Mouse (Mus musculus) CH12.LX (cell line): ENCODE measurements around the gene Nxpe5. TPM values are rescaled to one million over a fixed set of nuclear protein-coding genes. Genes with fewer than 3 reads are reported as not detected.
A peak's percentile ranks its signal among the peaks of the same experiment; 100 is the strongest.

Experiments
- DNase-seq: peaks from one replicate; pipeline ENCODE4 v3.0.0-alpha.2; 2013; ENCODE audit errors: extremely low read depth
- H3K27ac ChIP-seq: 2 replicates; pipeline ENCODE4 v1.5.1; 2012; ENCODE audit warnings: low read depth, mild to moderate bottlenecking, control low read depth, moderate library complexity; ENCODE audit not compliant: insufficient read depth
- H3K27me3 ChIP-seq: replicated peaks from 2 replicates; pipeline ENCODE3; 2012; ENCODE audit warnings: inconsistent platforms
- H3K36me3 ChIP-seq, 2 experiments: replicated peaks in 1 of 2; 2 replicates each; pipeline versions ENCODE3 to v1.6.1; 2012; ENCODE audit warnings: inconsistent platforms in 1 of 2, low read length in 1 of 2, mild to moderate bottlenecking in 1 of 2, mixed read lengths in 1 of 2, moderate library complexity in 1 of 2; ENCODE audit not compliant: control insufficient read depth in 1 of 2, insufficient read depth in 1 of 2
- H3K4me1 ChIP-seq, 2 experiments: 2 replicates each; pipeline ENCODE4 v1.6.1; 2012; ENCODE audit warnings: inconsistent platforms in 1 of 2, moderate library complexity in 1 of 2; ENCODE audit not compliant: insufficient read depth in 2 of 2, control insufficient read depth in 1 of 2
- H3K4me2 ChIP-seq: 2 replicates; pipeline ENCODE4 v1.6.1; 2012; ENCODE audit warnings: low read depth, mild to moderate bottlenecking, control low read depth; ENCODE audit not compliant: poor library complexity, insufficient read depth, severe bottlenecking
- H3K4me3 ChIP-seq, 3 experiments: fragments of 150-350 bp in 1 of 3; sonication (generic) in 1 of 3; replicated peaks in 1 of 3; 2 replicates each; pipeline versions ENCODE3 to v1.5.1; 2011 to 2012; ENCODE audit warnings: low read depth in 2 of 3, low read length in 2 of 3, mild to moderate bottlenecking in 2 of 3, moderate library complexity in 2 of 3, control low read depth in 1 of 3, improper control_type of control experiment in 1 of 3, inconsistent platforms in 1 of 3, mixed read lengths in 1 of 3; ENCODE audit not compliant: poor library complexity in 1 of 3
- H3K79me2 ChIP-seq: replicated peaks from 2 replicates; pipeline ENCODE4 v1.6.1; 2012; ENCODE audit warnings: mild to moderate bottlenecking, moderate library complexity; ENCODE audit not compliant: control insufficient read depth, poor library complexity, insufficient read depth, severe bottlenecking; ENCODE audit errors: extremely low read depth
- H3K9ac ChIP-seq: 2 replicates; pipeline ENCODE4 v1.6.1; 2012; ENCODE audit warnings: low read depth, mild to moderate bottlenecking, control low read depth, moderate library complexity; ENCODE audit not compliant: insufficient read depth
- H3K9me3 ChIP-seq: replicated peaks from 2 replicates; pipeline ENCODE3; 2012; ENCODE audit warnings: low read length, inconsistent platforms, mixed read lengths
- BHLHE40 ChIP-seq: IDR thresholded peaks from 2 replicates; pipeline ENCODE4 v1.6.1; 2011; ENCODE audit warnings: mild to moderate bottlenecking, low read depth, low read length, improper control_type of control experiment
- CHD2 ChIP-seq: IDR thresholded peaks from 2 replicates; pipeline ENCODE4 v1.6.1; 2011; ENCODE audit warnings: low read length, improper control_type of control experiment
- E2F4 ChIP-seq: IDR thresholded peaks from 2 replicates; pipeline ENCODE4 v1.6.1; 2011; ENCODE audit warnings: low read depth, low read length, improper control_type of control experiment; ENCODE audit not compliant: insufficient replicate concordance
- ETS1 ChIP-seq: conservative IDR thresholded peaks from 2 replicates; pipeline ENCODE4 v1.6.1; 2012; ENCODE audit warnings: low read depth, mild to moderate bottlenecking, inconsistent platforms, low read length, improper control_type of control experiment, moderate library complexity
- HCFC1 ChIP-seq: IDR thresholded peaks from 2 replicates; pipeline ENCODE4 v1.6.1; 2012; ENCODE audit warnings: low read depth, mild to moderate bottlenecking, inconsistent platforms, low read length, improper control_type of control experiment
- IRF4 ChIP-seq: IDR thresholded peaks from 2 replicates; pipeline ENCODE4 v1.6.1; 2014; ENCODE audit warnings: low read depth, mild to moderate bottlenecking, inconsistent platforms, low read length, improper control_type of control experiment
- JUND ChIP-seq: conservative IDR thresholded peaks from 2 replicates; pipeline ENCODE4 v1.6.1; 2011; ENCODE audit warnings: low read depth, low read length, improper control_type of control experiment
- KAT2A ChIP-seq: IDR thresholded peaks from 2 replicates; pipeline ENCODE4 v1.6.1; 2012; ENCODE audit warnings: low read length, improper control_type of control experiment, inconsistent platforms; ENCODE audit not compliant: insufficient replicate concordance
- MAFK ChIP-seq: IDR thresholded peaks from 2 replicates; pipeline ENCODE4 v1.6.1; 2011; ENCODE audit warnings: low read length, improper control_type of control experiment; ENCODE audit not compliant: insufficient replicate concordance
- MAX ChIP-seq: IDR thresholded peaks from 2 replicates; pipeline ENCODE4 v1.6.1; 2011; ENCODE audit warnings: low read length, improper control_type of control experiment
- MAZ ChIP-seq: IDR thresholded peaks from 2 replicates; pipeline ENCODE4 v1.6.1; 2012; ENCODE audit warnings: low read depth, mild to moderate bottlenecking, inconsistent platforms, low read length, improper control_type of control experiment, moderate library complexity
- MEF2A ChIP-seq: IDR thresholded peaks from 2 replicates; pipeline ENCODE4 v1.6.1; 2014; ENCODE audit warnings: low read depth, mild to moderate bottlenecking, inconsistent platforms, low read length, improper control_type of control experiment, borderline replicate concordance
- MXI1 ChIP-seq: IDR thresholded peaks from 2 replicates; pipeline ENCODE4 v1.6.1; 2011; ENCODE audit warnings: mild to moderate bottlenecking, low read depth, low read length, improper control_type of control experiment
- MYC ChIP-seq: IDR thresholded peaks from 2 replicates; pipeline ENCODE4 v1.6.1; 2011; ENCODE audit warnings: low read depth, mild to moderate bottlenecking, improper control_type of control experiment, low read length
- NELFE ChIP-seq: IDR thresholded peaks from 2 replicates; pipeline ENCODE4 v1.6.1; 2011; ENCODE audit warnings: low read depth, low read length, improper control_type of control experiment
- NRF1 ChIP-seq: IDR thresholded peaks from 2 replicates; pipeline ENCODE4 v1.6.1; 2014; ENCODE audit warnings: low read depth, mild to moderate bottlenecking, inconsistent platforms, low read length, improper control_type of control experiment, moderate library complexity
- PAX5 ChIP-seq: IDR thresholded peaks from 2 replicates; pipeline ENCODE4 v1.6.1; 2012; ENCODE audit warnings: low read length, inconsistent platforms, mixed read lengths
- POLR2A ChIP-seq: IDR thresholded peaks from 2 replicates; pipeline ENCODE4 v1.6.1; 2011; ENCODE audit warnings: low read depth, mild to moderate bottlenecking, improper control_type of control experiment, low read length
- POLR2AphosphoS2 ChIP-seq: IDR thresholded peaks from 2 replicates; pipeline ENCODE4 v1.6.1; 2011; ENCODE audit warnings: low read depth, low read length, improper control_type of control experiment
- RAD21 ChIP-seq: IDR thresholded peaks from 2 replicates; pipeline ENCODE4 v1.6.1; 2011; ENCODE audit warnings: low read depth, mild to moderate bottlenecking, low read length, improper control_type of control experiment, moderate library complexity
- RCOR1 ChIP-seq: conservative IDR thresholded peaks from 2 replicates; pipeline ENCODE4 v1.6.1; 2012; ENCODE audit warnings: low read depth, mild to moderate bottlenecking, inconsistent platforms, low read length, improper control_type of control experiment
- SIN3A ChIP-seq: IDR thresholded peaks from 2 replicates; pipeline ENCODE4 v1.6.1; 2012; ENCODE audit warnings: low read length, improper control_type of control experiment, inconsistent platforms
- TBP ChIP-seq: conservative IDR thresholded peaks from 2 replicates; pipeline ENCODE4 v1.6.1; 2011; ENCODE audit warnings: low read depth, low read length, improper control_type of control experiment
- TCF12 ChIP-seq: IDR thresholded peaks from 2 replicates; pipeline ENCODE4 v1.6.1; 2014; ENCODE audit warnings: low read depth, mild to moderate bottlenecking, inconsistent platforms, low read length, improper control_type of control experiment
- UBTF ChIP-seq: IDR thresholded peaks from 2 replicates; pipeline ENCODE4 v1.6.1; 2012; ENCODE audit warnings: low read depth, mild to moderate bottlenecking, inconsistent platforms, low read length, improper control_type of control experiment, moderate library complexity
- USF2 ChIP-seq: conservative IDR thresholded peaks from 2 replicates; pipeline ENCODE4 v1.6.1; 2011; ENCODE audit warnings: low read depth, low read length, improper control_type of control experiment
- ZC3H11A ChIP-seq: IDR thresholded peaks from 2 replicates; pipeline ENCODE4 v1.6.1; 2012; ENCODE audit warnings: low read depth, mild to moderate bottlenecking, inconsistent platforms, low read length, improper control_type of control experiment
- ZKSCAN1 ChIP-seq: IDR thresholded peaks from 2 replicates; pipeline ENCODE4 v1.6.1; 2012; ENCODE audit warnings: low read depth, inconsistent platforms, low read length, improper control_type of control experiment, borderline replicate concordance
- ZMIZ1 ChIP-seq: IDR thresholded peaks from 2 replicates; pipeline ENCODE4 v1.6.1; 2012; ENCODE audit warnings: low read depth, mild to moderate bottlenecking, inconsistent platforms, low read length, improper control_type of control experiment
- ZNF384 ChIP-seq: IDR thresholded peaks from 2 replicates; pipeline ENCODE4 v1.6.1; 2012; ENCODE audit warnings: low read depth, low read length, improper control_type of control experiment, inconsistent platforms
- dilution Hi-C: fragments of 300-500 bp; cut with MboI; formaldehyde crosslinking; loops from 2 replicates; pipeline ENCODE4 v1.14.3; 2020; ENCODE audit warnings: low sequenced_read_pairs; ENCODE audit not compliant: extremely low pct_unique_long_range_greater_than_20kb, extremely low pct_ligation_motif_present
- in situ Hi-C: fragments of 300-500 bp; cut with MboI; formaldehyde crosslinking; loops from 3 replicates; pipeline ENCODE4 v1.14.3; 2019; ENCODE audit warnings: low sequenced_read_pairs, low pct_ligation_motif_present, low pct_unique_long_range_greater_than_20kb, mixed read lengths
- polyA plus RNA-seq: library from polyadenylated mRNA; unstranded; fragments of >175 nt; gene quantifications from 2 replicates; pipeline ENCODE4 v1.2.1, GENCODE M21; 2012; ENCODE audit warnings: low read depth; ENCODE audit not compliant: insufficient read length
- total RNA-seq, 2 experiments: library from RNA; depleted of rRNA; stranded (reverse); fragments of 300-350 nt in 1 of 2; fragments of >200 nt in 1 of 2; gene quantifications; 2 replicates each; pipeline ENCODE4 v1.2.3; 2012 to 2014

Gene Nxpe5
- total RNA-seq (2012; rRNA removed) = not detected in 2 replicates
- total RNA-seq (2014; rRNA removed) = not detected in 2 replicates
- polyA plus RNA-seq = not detected in 2 replicates

- Histone ChIP-seq H3K27ac (no peak within 1 kb of the TSS), H3K79me2 (no peaks in the 10 kb centered on the region), H3K27me3 (no peaks in the 10 kb centered on the region), H3K4me1 (peaks cover 0 to 5% of the 10 kb centered on the region in 2 experiments; a peak in 2 of 4 replicates), H3K4me2 (no peak within 1 kb of the TSS), H3K4me3 (no peak within 1 kb of the TSS), H3K9ac (no peak within 1 kb of the TSS), H3K36me3 (no peaks in the 10 kb centered on the region), H3K9me3 (no peaks in the 10 kb centered on the region)
- dilution Hi-C loops = no loop called here
- TF ChIP-seq TCF12 = no peak
- in situ Hi-C loops = loop anchor here (25.0 kb wide), 1 partner anchor 437 kb away; no protein-coding TSS in a partner anchor
- no peak for DNase-seq
These were observed at the start of gene Nxpe5 for GRCm38 (mm10) chr5:138225700-138226099. Gene Nxpe5 (plus strand): TSS chr5:138225898.

GRCm38 (mm10) chr5:138186950-138187638 lies 38.6 kb upstream of the Nxpe5 start, which contains the start of the genes Taf6 and Cnpy4:
Gene Taf6 (minus strand): TSS chr5:138187451.
Gene Cnpy4 (plus strand): TSS chr5:138187485.
- Histone ChIP-seq H3K9me3 (no peaks in the 10 kb centered on the region), H3K4me2 (peak within 1 kb of the TSS; percentile 83), H3K27ac (peak within 1 kb of the TSS; percentile 38), H3K9ac (peak within 1 kb of the TSS; percentile 98), H3K79me2 (0 out of 2 replicates have a peak, but pooled peaks cover 3% of the 10 kb centered on the region), H3K4me1 (peaks cover 3 to 17% of the 10 kb centered on the region in 2 experiments; a peak in 3 of 4 replicates), H3K27me3 (no peaks in the 10 kb centered on the region), H3K36me3 (peaks cover 38 to 57% of the 10 kb centered on the region in 2 experiments), H3K4me3 (peak within 1 kb of the TSS; percentile 86 to 96 (median 92))
- DNase-seq = peak; percentile 87
- TF ChIP-seq UBTF (no peak; the same call in 1 of the 2 replicates), PAX5 (no peak), POLR2AphosphoS2 (no peak), BHLHE40 (no peak), MYC (0 out of 2 replicates have a peak, but pooled peaks have one; percentile 0), MEF2A (no peak), MAX (no peak), TCF12 (peak; percentile 95), IRF4 (no peak), NELFE (peak; percentile 93), POLR2A (peak; percentile 98), MAFK (no peak), TBP (peak; percentile 96), ETS1 (no peak), JUND (no peak), KAT2A (no peak), E2F4 (peak; percentile 91; the same call in 1 of the 2 replicates), ZKSCAN1 (no peak), MAZ (no peak), ZNF384 (peak; percentile 99), ZC3H11A (no peak), SIN3A (peak; percentile 91), RCOR1 (no peak), HCFC1 (peak; percentile 75), USF2 (no peak), NRF1 (peak; percentile 87), MXI1 (no peak; the same call in 1 of the 2 replicates), RAD21 (no peak), CHD2 (no peak), ZMIZ1 (no peak)
- dilution Hi-C loops (no loop called here), in situ Hi-C loops (no loop called here)
